In genomic region chr14:50061955-50062732, GRCm38 (mm10) we compare ENCODE assay signal across 8 mouse cellular contexts. TPM values are rescaled to one million over a fixed set of nuclear protein-coding genes. Genes with fewer than 3 reads are reported as not detected.
DNase-seq lines count a peak whose midpoint lies in the region; ATAC-seq and TF ChIP-seq lines count a peak whose summit lies in the region.

No protein-coding gene starts in this region.

- peak overlapping the region; percentile 77 for H3K4me2 ChIP-seq in hindbrain, embryonic 16.5 days (ENCODE audit: low read length)

- peak overlapping the region; percentile 80 for H3K4me3 ChIP-seq in hindbrain, embryonic 16.5 days (ENCODE audit: low read length)
- peak overlapping the region; percentile 71 for H3K4me3 ChIP-seq in left cerebral cortex, adult 2 months

- H3K27me3 ChIP-seq in hindbrain, embryonic 16.5 days (replicated peaks; ENCODE audit: control insufficient read depth, insufficient read depth, low read length) = no peaks in the 10 kb centered on the region

- no peaks in the 10 kb centered on the region for H3K9me3 ChIP-seq in hindbrain, embryonic 16.5 days (ENCODE audit: control insufficient read depth, low read length)

- peak overlapping the region; percentile 85 for H3K27ac ChIP-seq in hindbrain, embryonic 16.5 days (ENCODE audit: low read depth, low read length)
- no peak overlapping the region for H3K27ac ChIP-seq in left cerebral cortex, adult 2 months

- no peaks in the 10 kb centered on the region for H3K36me3 ChIP-seq in hindbrain, embryonic 16.5 days (ENCODE audit: control insufficient read depth, insufficient read depth, low read length)

- peak overlapping the region; percentile 79 for H3K9ac ChIP-seq in hindbrain, embryonic 16.5 days (ENCODE audit: low read depth, low read length)

- intact Hi-C loops in left cerebral cortex, adult 2 months (cut with DNase I) = loop anchor here (5.0 kb wide), 1 partner anchor 725 kb away; the partner anchor contains the start of gene Ttc5

- peak; percentile 55 for TF ChIP-seq CTCF in left cerebral cortex, adult 2 months (IDR thresholded peaks at IDR 0.05)

- DNase-seq in adrenal gland, adult 18-20 months (ENCODE audit: low spot score in 2 of 2) = peak; percentile 27 to 43
- DNase-seq in cerebellum, postnatal 4 days (ENCODE audit: low spot score in 2 of 2) = peak; percentile 25 to 61
- peak; percentile 41 for DNase-seq in gastrocnemius, postnatal 10 days
- peak; percentile 41 to 53 for DNase-seq in left cerebral cortex, adult 2 months (ENCODE audit: extremely low spot score in 1 of 2, low spot score in 2 of 2)
- peak; percentile 44 to 54 for DNase-seq in lung, postnatal 4 days
- DNase-seq in right cerebral cortex, adult 2 months (ENCODE audit: low spot score in 2 of 2) = peak; percentile 29 to 53
- peak; percentile 77 for DNase-seq in yolk sac, embryonic 10.5 days (ENCODE audit: low spot score)

- WGBS in hindbrain, embryonic 16.5 days = 1% methylated on average over 49 of the region's 52 CpGs

- ATAC-seq in hindbrain, embryonic 16.5 days = peak; percentile 98

- no peaks in the 10 kb centered on the region; the same call in 1 of the 2 replicates for H3K4me1 ChIP-seq in hindbrain, embryonic 16.5 days (ENCODE audit: control insufficient read depth, insufficient read depth, low read depth, low read length)

RNA-seq across cellular contexts. Expression of gene Olfr725, which starts 22.0 kb away (rescaled TPM):
- not detected for total RNA-seq in adrenal gland, adult 18-20 months (2021)
- not detected for total RNA-seq in gastrocnemius, postnatal 10 days (2021)
- not detected in 2 replicates for polyA plus RNA-seq in hindbrain, embryonic 16.5 days (2015; fragmentation: Nextera tagmentation; extraction: Ambion mirVana)
- total RNA-seq in left cerebral cortex, adult 2 months (2021) = not detected

RNA-seq across cellular contexts. Expression of gene Olfr726, which starts 28.6 kb away (rescaled TPM):
- total RNA-seq in adrenal gland, adult 18-20 months (2021) = not detected
- not detected for total RNA-seq in gastrocnemius, postnatal 10 days (2021)
- polyA plus RNA-seq in hindbrain, embryonic 16.5 days (2015; fragmentation: Nextera tagmentation; extraction: Ambion mirVana) = not detected in 2 replicates
- not detected for total RNA-seq in left cerebral cortex, adult 2 months (2021)
